In genomic region chr7:127207374-127208294, GRCm38 (mm10) we compare ENCODE assay signal across 8 mouse cellular contexts. TPM values are rescaled to one million over a fixed set of nuclear protein-coding genes. Genes with fewer than 3 reads are reported as not detected.
DNase-seq lines count a peak whose midpoint lies in the region; ATAC-seq lines count a peak whose summit lies in the region.

No protein-coding gene starts in this region.

- no peaks in the 10 kb centered on the region for H3K9me3 ChIP-seq in heart, embryonic 15.5 days (replicated peaks)
- H3K9me3 ChIP-seq in liver, embryonic 11.5 days (ENCODE audit: control insufficient read depth, low read length) = no peaks in the 10 kb centered on the region
- no peaks in the 10 kb centered on the region for H3K9me3 ChIP-seq in neural tube, embryonic 13.5 days

- ATAC-seq in heart, embryonic 15.5 days (replicated peaks; ENCODE audit: insufficient number of reproducible peaks, insufficient read depth, low FRiP score, low read depth) = peak; percentile 6; the same call in 1 of the 2 replicates
- peak; percentile 4 for ATAC-seq in liver, embryonic 11.5 days (replicated peaks; ENCODE audit: low FRiP score)
- 0 out of 2 replicates have a peak, but pooled peaks have one; percentile 7 for ATAC-seq in neural tube, embryonic 13.5 days (ENCODE audit: low read depth)

- DNase-seq in frontal cortex, postnatal 10 days (ENCODE audit: low spot score in 2 of 2) = peak; percentile 34 to 58
- no peak for DNase-seq in frontal cortex, postnatal 25 days (ENCODE audit: low spot score in 2 of 2)
- DNase-seq in 416B (ENCODE audit: low read depth) = peak; percentile 28
- peak; percentile 53 to 64 for DNase-seq in cerebellum, postnatal 14 days
- DNase-seq in liver, embryonic 11.5 days (ENCODE audit: low spot score) = peak; percentile 46
- no peak for DNase-seq in layer of hippocampus, postnatal 25 days (ENCODE audit: extremely low spot score in 1 of 2, low spot score in 1 of 2)

- H3K36me3 ChIP-seq in heart, embryonic 15.5 days = peaks cover 15% of the 10 kb centered on the region
- peaks cover 15% of the 10 kb centered on the region for H3K36me3 ChIP-seq in liver, embryonic 11.5 days (ENCODE audit: control insufficient read depth, insufficient read depth, low read length)
- H3K36me3 ChIP-seq in neural tube, embryonic 13.5 days = peaks cover 20% of the 10 kb centered on the region

- peak overlapping the region; percentile 90 for H3K4me2 ChIP-seq in heart, embryonic 15.5 days
- peak overlapping the region; percentile 69 for H3K4me2 ChIP-seq in liver, embryonic 11.5 days
- H3K4me2 ChIP-seq in neural tube, embryonic 13.5 days = peak overlapping the region; percentile 98

- under 1% methylated on average over 51 of the region's 53 CpGs for WGBS in heart, embryonic 15.5 days
- WGBS in liver, embryonic 11.5 days = under 1% methylated on average over 52 of the region's 53 CpGs
- WGBS in neural tube, embryonic 13.5 days = under 1% methylated on average over 52 of the region's 53 CpGs

- H3K27ac ChIP-seq in heart, embryonic 15.5 days = peak overlapping the region; percentile 93
- H3K27ac ChIP-seq in liver, embryonic 11.5 days (ENCODE audit: low read depth, low read length) = peak overlapping the region; percentile 94
- peak overlapping the region; percentile 89 for H3K27ac ChIP-seq in neural tube, embryonic 13.5 days (replicated peaks)

- H3K4me1 ChIP-seq in heart, embryonic 15.5 days (replicated peaks) = peaks cover 32% of the 10 kb centered on the region
- peaks cover 20% of the 10 kb centered on the region for H3K4me1 ChIP-seq in liver, embryonic 11.5 days (replicated peaks; ENCODE audit: control insufficient read depth, insufficient read depth, low read length)
- H3K4me1 ChIP-seq in neural tube, embryonic 13.5 days (replicated peaks) = peaks cover 39% of the 10 kb centered on the region

- H3K27me3 ChIP-seq in heart, embryonic 15.5 days = no peaks in the 10 kb centered on the region
- no peaks in the 10 kb centered on the region for H3K27me3 ChIP-seq in liver, embryonic 11.5 days (replicated peaks; ENCODE audit: control insufficient read depth, insufficient read depth, low read length)
- H3K27me3 ChIP-seq in neural tube, embryonic 13.5 days = no peaks in the 10 kb centered on the region

- H3K9ac ChIP-seq in heart, embryonic 15.5 days = peak overlapping the region; percentile 94
- H3K9ac ChIP-seq in liver, embryonic 11.5 days (ENCODE audit: low read depth, low read length) = peak overlapping the region; percentile 96
- H3K9ac ChIP-seq in neural tube, embryonic 13.5 days = peak overlapping the region; percentile 91

- peak overlapping the region; percentile 90 for H3K4me3 ChIP-seq in heart, embryonic 15.5 days
- peak overlapping the region; percentile 87 for H3K4me3 ChIP-seq in liver, embryonic 11.5 days (ENCODE audit: low read depth, low read length)
- H3K4me3 ChIP-seq in neural tube, embryonic 13.5 days = peak overlapping the region; percentile 98

RNA-seq across cellular contexts. Expression of gene Tbc1d10b, which starts 0.6 kb away (rescaled TPM):
- polyA plus RNA-seq in heart, embryonic 15.5 days (2015; fragmentation: Nextera tagmentation; extraction: Ambion mirVana) = 17.0 and 21.3 TPM in 2 replicates
- polyA plus RNA-seq in liver, embryonic 11.5 days (2014; fragmentation: Nextera tagmentation; extraction: Ambion mirVana) = 28.2 and 29.0 TPM in 2 replicates
- 32.3 and 32.9 TPM in 2 replicates for polyA plus RNA-seq in neural tube, embryonic 13.5 days (2015; fragmentation: Nextera tagmentation; extraction: Ambion mirVana)
- total RNA-seq in layer of hippocampus, postnatal 25 days (2021) = 10 to 100 TPM; 97.2 to 99.9 TPM

RNA-seq across cellular contexts. Expression of gene Mylpf, which starts 1.1 kb away (rescaled TPM):
- 11.6 and 15.4 TPM in 2 replicates for polyA plus RNA-seq in heart, embryonic 15.5 days (2015; fragmentation: Nextera tagmentation; extraction: Ambion mirVana)
- 31.5 and 33.6 TPM in 2 replicates for polyA plus RNA-seq in liver, embryonic 11.5 days (2014; fragmentation: Nextera tagmentation; extraction: Ambion mirVana)
- polyA plus RNA-seq in neural tube, embryonic 13.5 days (2015; fragmentation: Nextera tagmentation; extraction: Ambion mirVana) = 27.7 and 63.1 TPM in 2 replicates
- total RNA-seq in layer of hippocampus, postnatal 25 days (2021) = 1 to 10 TPM in 1 of 2 experiments, under 1 TPM in 1; 0.96 to 2.9 TPM

RNA-seq across cellular contexts. Expression of gene Cd2bp2, which starts 11.8 kb away (rescaled TPM):
- 35.4 and 42.5 TPM in 2 replicates for polyA plus RNA-seq in heart, embryonic 15.5 days (2015; fragmentation: Nextera tagmentation; extraction: Ambion mirVana)
- polyA plus RNA-seq in liver, embryonic 11.5 days (2014; fragmentation: Nextera tagmentation; extraction: Ambion mirVana) = 50.3 and 59.5 TPM in 2 replicates
- polyA plus RNA-seq in neural tube, embryonic 13.5 days (2015; fragmentation: Nextera tagmentation; extraction: Ambion mirVana) = 78.7 and 80.0 TPM in 2 replicates
- total RNA-seq in layer of hippocampus, postnatal 25 days (2021) = 10 to 100 TPM; 92.1 to 95.7 TPM

RNA-seq across cellular contexts. Expression of gene Zfp553, which starts 25.2 kb away (rescaled TPM):
- 17.8 and 23.7 TPM in 2 replicates for polyA plus RNA-seq in heart, embryonic 15.5 days (2015; fragmentation: Nextera tagmentation; extraction: Ambion mirVana)
- polyA plus RNA-seq in liver, embryonic 11.5 days (2014; fragmentation: Nextera tagmentation; extraction: Ambion mirVana) = 17.2 TPM in 2 replicates
- polyA plus RNA-seq in neural tube, embryonic 13.5 days (2015; fragmentation: Nextera tagmentation; extraction: Ambion mirVana) = 54.7 and 58.0 TPM in 2 replicates
- total RNA-seq in layer of hippocampus, postnatal 25 days (2021) = 10 to 100 TPM; 18.0 to 20.6 TPM

RNA-seq across cellular contexts. Expression of gene Sept1, which starts 25.3 kb away (rescaled TPM):
- 22.8 and 33.9 TPM in 2 replicates for polyA plus RNA-seq in heart, embryonic 15.5 days (2015; fragmentation: Nextera tagmentation; extraction: Ambion mirVana)
- 14.9 and 17.5 TPM in 2 replicates for polyA plus RNA-seq in liver, embryonic 11.5 days (2014; fragmentation: Nextera tagmentation; extraction: Ambion mirVana)
- polyA plus RNA-seq in neural tube, embryonic 13.5 days (2015; fragmentation: Nextera tagmentation; extraction: Ambion mirVana) = 16.2 and 23.7 TPM in 2 replicates
- 1 to 10 TPM; 4.0 to 4.2 TPM for total RNA-seq in layer of hippocampus, postnatal 25 days (2021)

Comparison
In these comparisons a context has a peak if more than half of its experiments do, and no peak if none do; other contexts are left out.
1. DNase-seq: peak in frontal cortex, postnatal 10 days (2 of 2), 416B (single experiment), cerebellum, postnatal 14 days (2 of 2) and liver, embryonic 11.5 days (single experiment); none in frontal cortex, postnatal 25 days (0 of 2) and layer of hippocampus, postnatal 25 days (0 of 2).
2. Peak in every context shown above with its lines, with median percentiles within 50 percentile points of each other: ATAC-seq, H3K27ac ChIP-seq, H3K4me2 ChIP-seq, H3K4me3 ChIP-seq and H3K9ac ChIP-seq.